Mouse (Mus musculus) kidney, adult 18-20 months (tissue): ENCODE results near the gene Samd4b.

Experiments used
- DNase-seq: peaks from one replicate; pipeline ENCODE4 v3.0.0; 2021

Gene Samd4b

GRCm38 (mm10) chr7:28586663-28587411 is 11.1 kb downstream of the Samd4b start:
- DNase-seq, result no peak

- no peak for DNase-seq
Measured at GRCm38 (mm10) chr7:28585001-28585400, 12.9 kb downstream of the Samd4b start.

- no peak for DNase-seq
Measured at GRCm38 (mm10) chr7:28584468-28584867, 13.5 kb downstream of the Samd4b start.

- no peak for DNase-seq
Measured at GRCm38 (mm10) chr7:28583570-28584344, 14.2 kb downstream of the Samd4b start.

GRCm38 (mm10) chr7:28582841-28583240 is 15.1 kb downstream of the Samd4b start:
- no peak for DNase-seq

- no peak for DNase-seq
Measured at GRCm38 (mm10) chr7:28581721-28582120, 16.2 kb downstream of the Samd4b start.

- DNase-seq, result no peak
Measured at GRCm38 (mm10) chr7:28579826-28580225, 18.1 kb downstream of the Samd4b start.

GRCm38 (mm10) chr7:28578543-28579053 is 19.3 kb downstream of the Samd4b start:
- no peak for DNase-seq

GRCm38 (mm10) chr7:28577826-28578542 is 20.0 kb downstream of the Samd4b start:
- DNase-seq, result peak; percentile 74

- DNase-seq, result peak; percentile 64
Measured at GRCm38 (mm10) chr7:28576271-28576914, 21.6 kb downstream of the Samd4b start.

GRCm38 (mm10) chr7:28575597-28575996 is 22.3 kb downstream of the Samd4b start:
- DNase-seq, result no peak

GRCm38 (mm10) chr7:28573236-28573635 is 24.7 kb downstream of the Samd4b start:
- DNase-seq, result no peak

- DNase-seq, result peak; percentile 50
Measured at GRCm38 (mm10) chr7:28572689-28573088, 25.3 kb downstream of the Samd4b start.

- DNase-seq, result peak; percentile 54
Measured at GRCm38 (mm10) chr7:28570982-28571682, 26.8 kb downstream of the Samd4b start.

- peak; percentile 95 for DNase-seq
Measured at GRCm38 (mm10) chr7:28570291-28570981, 27.5 kb downstream of the Samd4b start.

- peak; percentile 75 for DNase-seq
Measured at GRCm38 (mm10) chr7:28568253-28568652, 29.7 kb downstream of the Samd4b start.

GRCm38 (mm10) chr7:28567539-28567938 is 30.4 kb downstream of the Samd4b start:
- DNase-seq, result no peak

GRCm38 (mm10) chr7:28565407-28565806 is 32.5 kb downstream of the Samd4b start:
- DNase-seq, result no peak

GRCm38 (mm10) chr7:28562951-28563350 is 35.0 kb downstream of the Samd4b start:
- DNase-seq, result no peak

- DNase-seq, result no peak
Measured at GRCm38 (mm10) chr7:28562371-28562770, 35.6 kb downstream of the Samd4b start.

- DNase-seq, result no peak
Measured at GRCm38 (mm10) chr7:28561967-28562366, 36.0 kb downstream of the Samd4b start.
